Mouse (Mus musculus) kidney, postnatal 0 days (tissue): Measurements from ENCODE around the gene Rassf3. TPM values are rescaled to one million over a fixed set of nuclear protein-coding genes. Genes with fewer than 3 reads are reported as not detected.

ENCODE experiments used
- ATAC-seq: fragments of 200-750 bp; cut with Nextera tagmentation; replicated peaks from 2 replicates; pipeline ENCODE4 v1.8.0; 2017; ENCODE audit warnings: low read depth, moderate number of reproducible peaks, moderate TSS enrichment, moderate library complexity; ENCODE audit not compliant: low FRiP score
- DNase-seq: peaks from one replicate; pipeline ENCODE4 v3.0.0-alpha.2; 2016; ENCODE audit warnings: low spot score
- H3K27ac ChIP-seq: fragments of 300-500 bp; sonication (generic); 2 replicates; pipeline ENCODE4 v1.5.1; 2014; ENCODE audit warnings: mild to moderate bottlenecking
- H3K27me3 ChIP-seq: fragments of 300-500 bp; sonication (generic); 2 replicates; pipeline ENCODE4 v1.6.1; 2014; ENCODE audit warnings: low read length, mixed read lengths; ENCODE audit not compliant: insufficient read depth
- H3K36me3 ChIP-seq: fragments of 300-500 bp; sonication (generic); 2 replicates; pipeline ENCODE4 v1.6.1; 2014; ENCODE audit warnings: low read length, mixed read lengths; ENCODE audit not compliant: insufficient read depth
- H3K4me1 ChIP-seq: fragments of 300-500 bp; sonication (generic); replicated peaks from 2 replicates; pipeline ENCODE4 v1.6.1; 2014; ENCODE audit warnings: antibody characterized with exemption, low read length, mixed read lengths; ENCODE audit not compliant: insufficient read depth
- H3K4me2 ChIP-seq: fragments of 300-500 bp; sonication (generic); 2 replicates; pipeline ENCODE4 v1.6.1; 2014; ENCODE audit warnings: mild to moderate bottlenecking, low read length, moderate library complexity, mixed read lengths
- H3K4me3 ChIP-seq: fragments of 300-500 bp; sonication (generic); replicated peaks from 2 replicates; pipeline ENCODE4 v1.5.1; 2014; ENCODE audit warnings: low read depth, low read length
- H3K9ac ChIP-seq: fragments of 300-500 bp; sonication (generic); 2 replicates; pipeline ENCODE4 v1.6.1; 2014; ENCODE audit warnings: low read depth, low read length
- H3K9me3 ChIP-seq: fragments of 300-500 bp; sonication (generic); replicated peaks from 2 replicates; pipeline ENCODE4 v1.6.1; 2016; ENCODE audit warnings: low read length, inconsistent platforms, mixed read lengths
- CTCF ChIP-seq: IDR thresholded peaks from 2 replicates; pipeline ENCODE4 v1.5.1; 2016; ENCODE audit warnings: antibody characterized with exemption, low read depth, mild to moderate bottlenecking, moderate library complexity
- WGBS: fragments of 180-500 bp; shearing (Covaris S2); extraction: QIAGEN DNeasy Blood & Tissue Kit; methylation state at CpG from one replicate; pipeline ENCODE4 v1.1.7; 2014; 5-methylcytosine and 5-hydroxymethylcytosine counted together
- polyA plus RNA-seq: library from polyadenylated mRNA; unstranded; fragments of >200 nt; fragmentation: Nextera tagmentation; extraction: Ambion mirVana; gene quantifications from 2 replicates; pipeline ENCODE4 v1.2.1, GENCODE M21; 2015

Gene Rassf3
- polyA plus RNA-seq, 1 experiment from 2014 or later: 11.9 TPM

- Histone ChIP-seq H3K9ac (peak overlapping the region; percentile 8; the same call in 1 of the 2 replicates), H3K4me2 (peak overlapping the region; percentile 40), H3K27me3 (no peaks in the 10 kb centered on the region), H3K36me3 (0 out of 2 replicates have a peak, but pooled peaks cover 6% of the 10 kb centered on the region), H3K4me1 (peaks cover 25% of the 10 kb centered on the region), H3K4me3 (no peak overlapping the region), H3K9me3 (no peaks in the 10 kb centered on the region), H3K27ac (peak overlapping the region; percentile 74)
- ATAC-seq (peak; percentile 59), DNase-seq (peak; percentile 79)
- WGBS: 17% methylated on average over 22 of the region's 22 CpGs
- TF ChIP-seq CTCF: peak; percentile 9; the same call in 1 of the 2 replicates
Measured at GRCm38 (mm10) chr10:121461404-121462161, 14.6 kb downstream of the Rassf3 start.

GRCm38 (mm10) chr10:121459124-121459853 is 16.9 kb downstream of the Rassf3 start:
- Histone ChIP-seq H3K36me3 (0 out of 2 replicates have a peak, but pooled peaks cover 6% of the 10 kb centered on the region), H3K4me1 (peaks cover 20% of the 10 kb centered on the region), H3K4me2 (no peak overlapping the region), H3K27me3 (no peaks in the 10 kb centered on the region), H3K4me3 (no peak overlapping the region), H3K27ac (no peak overlapping the region), H3K9me3 (no peaks in the 10 kb centered on the region), H3K9ac (no peak overlapping the region)
- ATAC-seq (no peak), DNase-seq (no peak)
- WGBS: 76% methylated on average over 19 of the region's 19 CpGs
- no peak for TF ChIP-seq CTCF

GRCm38 (mm10) chr10:121458408-121458807 is 17.7 kb downstream of the Rassf3 start:
- no peak for TF ChIP-seq CTCF
- Histone ChIP-seq H3K4me2 (no peak overlapping the region), H3K36me3 (0 out of 2 replicates have a peak, but pooled peaks cover 6% of the 10 kb centered on the region), H3K27me3 (no peaks in the 10 kb centered on the region), H3K9ac (no peak overlapping the region), H3K4me3 (no peak overlapping the region), H3K4me1 (peaks cover 20% of the 10 kb centered on the region), H3K9me3 (no peaks in the 10 kb centered on the region), H3K27ac (no peak overlapping the region)
- WGBS: 82% methylated on average over 9 of the region's 9 CpGs
- no peak for DNase-seq
- no peak for ATAC-seq

GRCm38 (mm10) chr10:121457381-121457780 is 18.8 kb downstream of the Rassf3 start:
- no peaks in the 10 kb centered on the region for H3K27me3 ChIP-seq
- no peak overlapping the region for H3K27ac ChIP-seq
- ATAC-seq (no peak), DNase-seq (no peak)
- H3K4me3 ChIP-seq: no peak overlapping the region
- peaks cover 15% of the 10 kb centered on the region for H3K4me1 ChIP-seq
- 55% methylated on average over 3 of the region's 3 CpGs for WGBS
- no peak overlapping the region for H3K9ac ChIP-seq
- no peaks in the 10 kb centered on the region for H3K9me3 ChIP-seq
- no peak overlapping the region for H3K4me2 ChIP-seq
- 0 out of 2 replicates have a peak, but pooled peaks cover under 1% of the 10 kb centered on the region for H3K36me3 ChIP-seq
- no peak for TF ChIP-seq CTCF

GRCm38 (mm10) chr10:121455517-121455916 is 20.6 kb downstream of the Rassf3 start:
- no peak for TF ChIP-seq CTCF

DNA sequence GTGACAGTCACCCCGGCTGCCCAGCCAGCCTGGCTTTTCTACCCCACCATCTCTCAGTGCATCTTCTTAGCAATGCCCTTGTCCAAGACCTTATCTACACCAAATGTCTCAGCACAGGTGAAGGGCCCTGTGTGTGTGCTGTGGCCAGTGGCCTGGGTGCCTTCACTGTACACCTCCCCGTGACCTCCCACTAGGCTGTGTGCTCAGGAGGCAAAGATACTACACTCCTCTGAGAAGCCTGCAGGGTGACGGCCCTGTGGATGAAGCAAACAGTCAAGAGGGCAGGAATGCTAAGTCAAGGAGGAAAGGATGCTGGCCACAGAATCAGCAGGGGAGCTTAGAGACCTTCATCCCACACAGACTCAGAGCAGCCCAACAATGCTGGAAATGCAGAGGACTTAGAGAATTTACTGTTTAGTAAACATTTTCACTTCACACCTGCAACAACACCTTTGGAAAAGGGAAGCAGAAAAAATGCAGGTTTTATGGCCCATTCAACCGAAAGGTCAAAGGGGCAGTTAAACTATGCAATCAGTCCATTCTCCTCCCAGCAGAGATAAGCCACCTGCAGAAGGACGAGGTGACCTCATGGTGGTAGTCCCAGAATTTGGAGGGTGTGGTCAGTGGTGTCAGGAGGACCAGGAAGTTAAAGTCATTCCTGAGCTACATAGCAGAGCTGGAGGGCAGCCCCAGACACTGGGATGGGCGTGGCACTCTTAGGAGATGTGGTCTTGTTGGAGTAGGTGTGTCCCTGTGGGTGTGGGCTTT is 21.3 kb downstream of the Rassf3 start:
- H3K4me1 ChIP-seq: 0 out of 2 replicates have a peak, but pooled peaks cover 4% of the 10 kb centered on the region
- no peaks in the 10 kb centered on the region for H3K27me3 ChIP-seq
- no peak overlapping the region for H3K4me2 ChIP-seq
- no peaks in the 10 kb centered on the region for H3K9me3 ChIP-seq
- no peaks in the 10 kb centered on the region for H3K36me3 ChIP-seq
- WGBS: 58% methylated on average over 6 of the region's 6 CpGs
- no peak for TF ChIP-seq CTCF
- ATAC-seq: no peak; the same call in 1 of the 2 replicates
- no peak for DNase-seq
- H3K27ac ChIP-seq: no peak overlapping the region
- no peak overlapping the region for H3K4me3 ChIP-seq
- no peak overlapping the region for H3K9ac ChIP-seq

More at GRCm38 (mm10) chr10:121455517-121455916, 20.6 kb downstream of the Rassf3 start:
- no peak for ATAC-seq
- Histone ChIP-seq H3K9me3 (no peaks in the 10 kb centered on the region), H3K4me3 (no peak overlapping the region), H3K4me1 (0 out of 2 replicates have a peak, but pooled peaks cover 4% of the 10 kb centered on the region), H3K4me2 (no peak overlapping the region), H3K36me3 (no peaks in the 10 kb centered on the region), H3K9ac (no peak overlapping the region), H3K27ac (no peak overlapping the region), H3K27me3 (no peaks in the 10 kb centered on the region)
- WGBS: 94% methylated on average over 3 of the region's 3 CpGs
- no peak for DNase-seq
